Mouse (Mus musculus) gastrocnemius, adult 2 months (tissue): Measurements from ENCODE around the gene Fhad1. TPM values are rescaled to one million over a fixed set of nuclear protein-coding genes. Genes with fewer than 3 reads are reported as not detected.

Source experiments
- DNase-seq: peaks from one replicate; pipeline ENCODE4 v3.0.0; 2022
- H3K27ac ChIP-seq: fragments of 200-600 bp; 2 replicates; pipeline ENCODE4 v1.8.1; 2022; ENCODE audit warnings: mild to moderate bottlenecking
- H3K4me3 ChIP-seq: fragments of 200-600 bp; 2 replicates; pipeline ENCODE4 v1.8.1; 2022; ENCODE audit warnings: mild to moderate bottlenecking, moderate library complexity
- CTCF ChIP-seq: fragments of 200-600 bp; IDR thresholded peaks from 2 replicates; pipeline ENCODE4 v1.8.1; 2022; ENCODE audit warnings: antibody characterized with exemption, mild to moderate bottlenecking, moderate library complexity
- intact Hi-C: fragments of 180-260 bp; cut with DNase I; formaldehyde crosslinking; loops from one replicate; pipeline ENCODE4 v1.15.1; 2025
- total RNA-seq, 2 experiments: library from RNA; stranded (reverse); gene quantifications; 2 replicates each; pipeline ENCODE4 v1.2.3; 2021

Fhad1 gene
- total RNA-seq, 2 experiments from 2014 or later = not detected

GRCm38 (mm10) chr4:141845999-141846398 lies 168.9 kb downstream of the Fhad1 start, which contains the start of gene Ctrc:
TSS of gene Ctrc (minus strand) at chr4:141846359.
- no peak for TF ChIP-seq CTCF
- no peak for DNase-seq
- Histone ChIP-seq H3K27ac (no peak within 1 kb of the TSS), H3K4me3 (no peak within 1 kb of the TSS)
- intact Hi-C loops = loop anchor here (10.0 kb wide), 1 partner anchor 461 kb away; no protein-coding TSS in a partner anchor

Other genes with a start within 250 kb of the Fhad1 start
- gene Dnajc16, start 224.2 kb downstream of the Fhad1 start, total RNA-seq = 10 to 100 TPM; 12.6 to 12.9 TPM
- gene Casp9, start 221.5 kb downstream of the Fhad1 start, total RNA-seq = 1 to 10 TPM; 2.2 to 2.5 TPM
- not detected for gene Cela2a, start 188.9 kb downstream of the Fhad1 start, total RNA-seq
- not detected for gene Ctrc, start 168.7 kb downstream of the Fhad1 start, total RNA-seq
- 1 to 10 TPM; 5.2 to 6.1 TPM for gene Efhd2, start 140.2 kb downstream of the Fhad1 start, total RNA-seq
- gene Tmem51, start 69.2 kb upstream of the Fhad1 start, total RNA-seq = under 1 TPM; 0.66 to 0.75 TPM
- gene Kazn, start 224.3 kb upstream of the Fhad1 start, total RNA-seq = 1 to 10 TPM; 1.5 to 2.3 TPM